Mouse (Mus musculus) T-helper 2 cell (primary cell): ENCODE measurements at regions not wholly inside any gene's neighbourhood (a gene's known extent, or its start where the extent isn't known, plus 50 kb on each side); places are given as distances from the start of the nearest gene placed in this dataset.

Experiments used
- in situ Hi-C: fragments of 300-600 bp; cut with MboI, MseI; formaldehyde crosslinking; loops from one replicate; pipeline ENCODE4 v1.15.1; 2025; ENCODE audit warnings: high pct_unique_total_duplicates

- in situ Hi-C loops, result no loop called here
Observed at GRCm38 (mm10) chr14:73978694-73979093, 317.7 kb downstream of the Gm21750 start.

- in situ Hi-C loops, result no loop called here
Observed at GRCm38 (mm10) chr14:73996229-73996628, 335.2 kb downstream of the Gm21750 start.

- in situ Hi-C loops, result no loop called here
Observed at GRCm38 (mm10) chr14:73997796-73998195, 336.8 kb downstream of the Gm21750 start.

- in situ Hi-C loops, result no loop called here
Observed at GRCm38 (mm10) chr14:73999409-73999909, 338.4 kb downstream of the Gm21750 start.

- in situ Hi-C loops, result no loop called here
Observed at GRCm38 (mm10) chr14:74006911-74007310, 345.9 kb downstream of the Gm21750 start.

GRCm38 (mm10) chr14:74011555-74011954, 350.5 kb downstream of the Gm21750 start:
- in situ Hi-C loops, result no loop called here

- in situ Hi-C loops, result no loop called here
Observed at GRCm38 (mm10) chr14:74019421-74019820, 358.4 kb downstream of the Gm21750 start.

GRCm38 (mm10) chr14:74047009-74047694, 386.1 kb downstream of the Gm21750 start:
- in situ Hi-C loops, result no loop called here

GRCm38 (mm10) chr14:74047695-74048280, 386.8 kb downstream of the Gm21750 start:
- in situ Hi-C loops, result no loop called here

GRCm38 (mm10) chr14:74048386-74048785, 387.4 kb downstream of the Gm21750 start:
- in situ Hi-C loops, result no loop called here

- in situ Hi-C loops, result no loop called here
Observed at GRCm38 (mm10) chr14:74066051-74066450, 405.0 kb downstream of the Gm21750 start.

- in situ Hi-C loops, result no loop called here
Observed at GRCm38 (mm10) chr14:74093016-74093415, 432.0 kb downstream of the Gm21750 start.

- in situ Hi-C loops, result loop anchor here (10.0 kb wide), 1 partner anchor 65 kb away; no protein-coding TSS in a partner anchor
Observed at GRCm38 (mm10) chr14:74099696-74100095, 438.7 kb downstream of the Gm21750 start.

GRCm38 (mm10) chr14:74112603-74113002, 451.6 kb downstream of the Gm21750 start:
- in situ Hi-C loops, result no loop called here

- in situ Hi-C loops, result no loop called here
Observed at GRCm38 (mm10) chr14:74113116-74113515, 452.1 kb downstream of the Gm21750 start.

GRCm38 (mm10) chr14:74113556-74113955, 452.5 kb downstream of the Gm21750 start:
- in situ Hi-C loops, result no loop called here

- in situ Hi-C loops, result no loop called here
Observed at GRCm38 (mm10) chr14:74117686-74118085, 456.7 kb downstream of the Gm21750 start.

- in situ Hi-C loops, result no loop called here
Observed at GRCm38 (mm10) chr14:74145202-74145700, 484.2 kb downstream of the Gm21750 start.

GRCm38 (mm10) chr14:74166221-74166620, 474.4 kb upstream of the Htr2a start:
- in situ Hi-C loops, result loop anchor here (10.0 kb wide), 1 partner anchor 61 kb away; no protein-coding TSS in a partner anchor

- in situ Hi-C loops, result loop anchor here (10.0 kb wide), 1 partner anchor 65 kb away; no protein-coding TSS in a partner anchor
Observed at GRCm38 (mm10) chr14:74169131-74169875, 471.3 kb upstream of the Htr2a start.

GRCm38 (mm10) chr14:74180066-74180465, 460.6 kb upstream of the Htr2a start:
- in situ Hi-C loops, result no loop called here

GRCm38 (mm10) chr14:74182996-74183395, 457.6 kb upstream of the Htr2a start:
- in situ Hi-C loops, result no loop called here
